Mouse (Mus musculus): ENCODE results near the gene Gm20388. TPM values are rescaled to one million over a fixed set of nuclear protein-coding genes. Genes with fewer than 3 reads are reported as not detected.
A peak's percentile ranks its signal among the peaks of the same experiment; 100 is the strongest.

Gene Gm20388
- polyA plus RNA-seq, 1 experiment from 2014 or later = 12.4 TPM

GRCm38 (mm10) chr8:122423659-122424058 is 2513.0 kb downstream of the Gm20388 start:
- 48% methylated on average over 5 of the region's 5 CpGs for WGBS
- Histone ChIP-seq H3K4me1 (ENCODE audit: control insufficient read depth, insufficient read depth, low read depth, low read length) (no peaks in the 10 kb centered on the region), H3K4me2 (ENCODE audit: low read length) (no peak overlapping the region), H3K36me3 (ENCODE audit: control insufficient read depth, insufficient read depth, low read length) (no peaks in the 10 kb centered on the region), H3K9ac (ENCODE audit: low read depth, low read length) (no peak overlapping the region), H3K27me3 (replicated peaks; ENCODE audit: control insufficient read depth, insufficient read depth, low read length) (no peaks in the 10 kb centered on the region), H3K4me3 (ENCODE audit: low read length) (no peak overlapping the region), H3K27ac (ENCODE audit: low read depth, low read length) (no peak overlapping the region), H3K9me3 (ENCODE audit: control insufficient read depth, low read length) (no peaks in the 10 kb centered on the region)
- ATAC-seq = no peak

DNA sequence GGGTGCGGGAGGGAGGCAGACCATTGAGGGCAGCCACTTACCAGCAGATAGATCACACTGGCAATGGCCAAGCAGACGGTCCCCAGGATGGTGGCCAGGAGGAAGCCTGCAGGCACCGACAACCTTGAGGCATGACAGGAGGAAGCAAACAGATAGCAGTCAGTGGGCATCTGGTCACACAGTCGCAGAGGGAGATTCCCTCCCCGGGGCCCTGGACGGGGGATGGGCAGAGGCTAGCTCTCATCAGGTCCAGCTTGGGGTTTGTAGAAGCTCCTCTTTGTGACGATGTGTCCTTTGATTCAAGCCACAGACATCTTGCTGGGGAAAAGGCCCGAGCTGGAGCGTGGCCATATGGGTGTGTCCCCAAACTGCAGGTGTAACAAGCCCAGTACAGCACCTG is 2515.5 kb downstream of the Gm20388 start:
- H3K36me3 ChIP-seq (ENCODE audit: control insufficient read depth, insufficient read depth, low read length) = no peaks in the 10 kb centered on the region
- H3K9ac ChIP-seq (ENCODE audit: low read depth, low read length) = no peak overlapping the region
- no peak overlapping the region for H3K4me3 ChIP-seq (ENCODE audit: low read length)
- no peak overlapping the region for H3K4me2 ChIP-seq (ENCODE audit: low read length)
- no peak overlapping the region for H3K27ac ChIP-seq (ENCODE audit: low read depth, low read length)
- ATAC-seq = no peak
- no peaks in the 10 kb centered on the region for H3K9me3 ChIP-seq (ENCODE audit: control insufficient read depth, low read length)
- no peaks in the 10 kb centered on the region for H3K4me1 ChIP-seq (ENCODE audit: control insufficient read depth, insufficient read depth, low read depth, low read length)
- no peaks in the 10 kb centered on the region for H3K27me3 ChIP-seq (replicated peaks; ENCODE audit: control insufficient read depth, insufficient read depth, low read length)
- WGBS = 85% methylated on average over 9 of the region's 9 CpGs

GRCm38 (mm10) chr8:122427607-122428006 is 2517.0 kb downstream of the Gm20388 start:
- ATAC-seq = no peak
- no peaks in the 10 kb centered on the region for H3K36me3 ChIP-seq (ENCODE audit: control insufficient read depth, insufficient read depth, low read length)
- no peak overlapping the region for H3K27ac ChIP-seq (ENCODE audit: low read depth, low read length)
- no peak overlapping the region for H3K4me3 ChIP-seq (ENCODE audit: low read length)
- 80% methylated on average over 7 of the region's 7 CpGs for WGBS
- peaks cover under 1% of the 10 kb centered on the region; the same call in 1 of the 2 replicates for H3K27me3 ChIP-seq (replicated peaks; ENCODE audit: control insufficient read depth, insufficient read depth, low read length)
- H3K9me3 ChIP-seq (ENCODE audit: control insufficient read depth, low read length) = no peaks in the 10 kb centered on the region
- H3K4me1 ChIP-seq (ENCODE audit: control insufficient read depth, insufficient read depth, low read depth, low read length) = peaks cover 2% of the 10 kb centered on the region; the same call in 1 of the 2 replicates
- H3K9ac ChIP-seq (ENCODE audit: low read depth, low read length) = no peak overlapping the region
- H3K4me2 ChIP-seq (ENCODE audit: low read length) = no peak overlapping the region

GRCm38 (mm10) chr8:122428163-122428562 is 2517.5 kb downstream of the Gm20388 start:
- H3K4me1 ChIP-seq (ENCODE audit: control insufficient read depth, insufficient read depth, low read depth, low read length) = peaks cover 7% of the 10 kb centered on the region; the same call in 1 of the 2 replicates
- peaks cover 6% of the 10 kb centered on the region for H3K27me3 ChIP-seq (replicated peaks; ENCODE audit: control insufficient read depth, insufficient read depth, low read length)
- no peak overlapping the region for H3K4me3 ChIP-seq (ENCODE audit: low read length)
- 89% methylated on average over 9 of the region's 9 CpGs for WGBS
- no peaks in the 10 kb centered on the region for H3K9me3 ChIP-seq (ENCODE audit: control insufficient read depth, low read length)
- no peak overlapping the region for H3K9ac ChIP-seq (ENCODE audit: low read depth, low read length)
- H3K36me3 ChIP-seq (ENCODE audit: control insufficient read depth, insufficient read depth, low read length) = peaks cover 1% of the 10 kb centered on the region
- H3K4me2 ChIP-seq (ENCODE audit: low read length) = no peak overlapping the region
- no peak for ATAC-seq
- H3K27ac ChIP-seq (ENCODE audit: low read depth, low read length) = no peak overlapping the region

- no peak overlapping the region for H3K9ac ChIP-seq (ENCODE audit: low read depth, low read length)
- peaks cover 17% of the 10 kb centered on the region for H3K36me3 ChIP-seq (ENCODE audit: control insufficient read depth, insufficient read depth, low read length)
- H3K4me1 ChIP-seq (ENCODE audit: control insufficient read depth, insufficient read depth, low read depth, low read length) = peaks cover 7% of the 10 kb centered on the region; the same call in 1 of the 2 replicates
- peaks cover 6% of the 10 kb centered on the region for H3K27me3 ChIP-seq (replicated peaks; ENCODE audit: control insufficient read depth, insufficient read depth, low read length)
- 86% methylated on average over 10 of the region's 10 CpGs for WGBS
- H3K4me2 ChIP-seq (ENCODE audit: low read length) = no peak overlapping the region
- no peaks in the 10 kb centered on the region for H3K9me3 ChIP-seq (ENCODE audit: control insufficient read depth, low read length)
- H3K27ac ChIP-seq (ENCODE audit: low read depth, low read length) = no peak overlapping the region
- ATAC-seq = no peak
- H3K4me3 ChIP-seq (ENCODE audit: low read length) = no peak overlapping the region
Measured at GRCm38 (mm10) chr8:122430058-122430636, 2519.5 kb downstream of the Gm20388 start.

GRCm38 (mm10) chr8:122430646-122431045 is 2520.0 kb downstream of the Gm20388 start:
- Histone ChIP-seq H3K4me1 (ENCODE audit: control insufficient read depth, insufficient read depth, low read depth, low read length) (peaks cover 7% of the 10 kb centered on the region; the same call in 1 of the 2 replicates), H3K36me3 (ENCODE audit: control insufficient read depth, insufficient read depth, low read length) (peaks cover 21% of the 10 kb centered on the region), H3K4me2 (ENCODE audit: low read length) (no peak overlapping the region), H3K9ac (ENCODE audit: low read depth, low read length) (no peak overlapping the region), H3K27me3 (replicated peaks; ENCODE audit: control insufficient read depth, insufficient read depth, low read length) (peaks cover 6% of the 10 kb centered on the region), H3K9me3 (ENCODE audit: control insufficient read depth, low read length) (peaks cover 3% of the 10 kb centered on the region; the same call in 1 of the 2 replicates), H3K27ac (ENCODE audit: low read depth, low read length) (no peak overlapping the region), H3K4me3 (ENCODE audit: low read length) (no peak overlapping the region)
- no peak for ATAC-seq
- WGBS = 86% methylated on average over 3 of the region's 3 CpGs

- H3K4me1 ChIP-seq (ENCODE audit: control insufficient read depth, insufficient read depth, low read depth, low read length) = peaks cover 7% of the 10 kb centered on the region; the same call in 1 of the 2 replicates
- WGBS = 41% methylated on average over 18 of the region's 18 CpGs
Measured at GRCm38 (mm10) chr8:122431694-122432442, 2521.2 kb downstream of the Gm20388 start.

GRCm38 (mm10) chr8:122432443-122433268 is 2522.0 kb downstream of the Gm20388 start, which contains the start of gene Cyba:
Gene Cyba (minus strand): TSS chr8:122432930.
- WGBS = 6% methylated on average over 43 of the region's 45 CpGs
- peak within 1 kb of the TSS; percentile 65 for H3K9ac ChIP-seq (ENCODE audit: low read depth, low read length)

More at GRCm38 (mm10) chr8:122431694-122432442, 2521.2 kb downstream of the Gm20388 start:
- Histone ChIP-seq H3K9ac (ENCODE audit: low read depth, low read length) (peak overlapping the region; percentile 65; the same call in 1 of the 2 replicates), H3K4me3 (ENCODE audit: low read length) (peak overlapping the region; percentile 38), H3K27me3 (replicated peaks; ENCODE audit: control insufficient read depth, insufficient read depth, low read length) (peaks cover 6% of the 10 kb centered on the region), H3K36me3 (ENCODE audit: control insufficient read depth, insufficient read depth, low read length) (peaks cover 30% of the 10 kb centered on the region), H3K4me2 (ENCODE audit: low read length) (peak overlapping the region; percentile 64), H3K9me3 (ENCODE audit: control insufficient read depth, low read length) (peaks cover 3% of the 10 kb centered on the region; the same call in 1 of the 2 replicates), H3K27ac (ENCODE audit: low read depth, low read length) (no peak overlapping the region)
- no peak for ATAC-seq

More at GRCm38 (mm10) chr8:122432443-122433268, 2522.0 kb downstream of the Gm20388 start, which contains the start of gene Cyba:
- Histone ChIP-seq H3K4me2 (ENCODE audit: low read length) (peak within 1 kb of the TSS; percentile 64), H3K36me3 (ENCODE audit: control insufficient read depth, insufficient read depth, low read length) (peaks cover 31% of the 10 kb centered on the region), H3K27ac (ENCODE audit: low read depth, low read length) (no peak within 1 kb of the TSS), H3K4me1 (ENCODE audit: control insufficient read depth, insufficient read depth, low read depth, low read length) (peaks cover 7% of the 10 kb centered on the region; the same call in 1 of the 2 replicates), H3K4me3 (ENCODE audit: low read length) (peak within 1 kb of the TSS; percentile 38), H3K27me3 (replicated peaks; ENCODE audit: control insufficient read depth, insufficient read depth, low read length) (peaks cover 6% of the 10 kb centered on the region), H3K9me3 (ENCODE audit: control insufficient read depth, low read length) (peaks cover 3% of the 10 kb centered on the region; the same call in 1 of the 2 replicates)
- 0 out of 2 replicates have a peak, but pooled peaks have one; percentile 55 for ATAC-seq
